Mouse (Mus musculus): Measurements from ENCODE around the gene Csnk1g2.
A peak's percentile ranks its signal among the peaks of the same experiment; 100 is the strongest.

Csnk1g2 gene

GRCm38 (mm10) chr10:80622661-80623456 lies at the start of gene Csnk1g2:
Gene Csnk1g2 (plus strand): TSS chr10:80622838.
- peak; percentile 29 to 72 for DNase-seq

- no peak for DNase-seq
These were observed 48.7 kb upstream of the Csnk1g2 start for GRCm38 (mm10) chr10:80573944-80574343.

GRCm38 (mm10) chr10:80574896-80575295 lies 47.7 kb upstream of the Csnk1g2 start:
- no peak for DNase-seq

GRCm38 (mm10) chr10:80575925-80576324 lies 46.7 kb upstream of the Csnk1g2 start:
- DNase-seq: no peak

GRCm38 (mm10) chr10:80576351-80577194 lies 46.1 kb upstream of the Csnk1g2 start:
- peak in 1 of 2 experiments; percentile 80 for DNase-seq

- DNase-seq: peak; percentile 98 to 99
These were observed 45.2 kb upstream of the Csnk1g2 start, which contains the start of gene Klf16 for GRCm38 (mm10) chr10:80577195-80578130. Gene Klf16 (minus strand): TSS chr10:80577321.

- DNase-seq: peak; percentile 83 to 91
These were observed 44.4 kb upstream of the Csnk1g2 start for GRCm38 (mm10) chr10:80578131-80578750.

- peak; percentile 73 to 80 for DNase-seq
These were observed 43.7 kb upstream of the Csnk1g2 start for GRCm38 (mm10) chr10:80578911-80579310.

GRCm38 (mm10) chr10:80583047-80583446 lies 39.6 kb upstream of the Csnk1g2 start:
- DNase-seq: no peak

GRCm38 (mm10) chr10:80584045-80584488 lies 38.6 kb upstream of the Csnk1g2 start:
- peak; percentile 80 for DNase-seq

- DNase-seq: no peak
These were observed 37.7 kb upstream of the Csnk1g2 start for GRCm38 (mm10) chr10:80584642-80585552.

- DNase-seq: no peak
These were observed 37.1 kb upstream of the Csnk1g2 start for GRCm38 (mm10) chr10:80585581-80585980.

- DNase-seq: no peak
These were observed 36.0 kb upstream of the Csnk1g2 start for GRCm38 (mm10) chr10:80586407-80587304.

- DNase-seq: peak; percentile 64 to 71
These were observed 35.4 kb upstream of the Csnk1g2 start for GRCm38 (mm10) chr10:80587305-80587657.

- no peak for DNase-seq
These were observed 33.3 kb upstream of the Csnk1g2 start for GRCm38 (mm10) chr10:80589127-80589878.

GRCm38 (mm10) chr10:80589879-80590854 lies 32.5 kb upstream of the Csnk1g2 start, which contains the start of gene Abhd17a:
Gene Abhd17a (minus strand): TSS chr10:80590341.
- peak; percentile 98 to 99 for DNase-seq

- DNase-seq: no peak
These were observed 26.3 kb upstream of the Csnk1g2 start for GRCm38 (mm10) chr10:80596318-80596717.
